Mouse (Mus musculus) thymus, adult 2 months (tissue): Measurements from ENCODE around the gene Cpsf6. TPM values are rescaled to one million over a fixed set of nuclear protein-coding genes. Genes with fewer than 3 reads are reported as not detected.

Source experiments
- DNase-seq: peaks from one replicate; pipeline ENCODE4 v3.0.0; 2021
- H3K27ac ChIP-seq: fragments of 200-500 bp; 2 replicates; pipeline ENCODE4 v1.5.1; 2012; ENCODE audit warnings: low read length, control low read depth; ENCODE audit not compliant: control insufficient read depth, insufficient read depth
- H3K27me3 ChIP-seq: fragments of 200-500 bp; 2 replicates; pipeline ENCODE4 v1.6.1; 2012; ENCODE audit warnings: mild to moderate bottlenecking, low read length, moderate library complexity, mixed read lengths; ENCODE audit not compliant: control insufficient read depth, insufficient read depth
- H3K36me3 ChIP-seq: fragments of 200-500 bp; 2 replicates; pipeline ENCODE4 v1.6.1; 2012; ENCODE audit warnings: mild to moderate bottlenecking, low read length, moderate library complexity; ENCODE audit not compliant: control insufficient read depth, insufficient read depth
- H3K4me1 ChIP-seq: fragments of 200-500 bp; replicated peaks from 2 replicates; pipeline ENCODE4 v1.6.1; 2012; ENCODE audit warnings: low read length; ENCODE audit not compliant: control insufficient read depth, insufficient read depth
- H3K4me3 ChIP-seq: fragments of 200-500 bp; 2 replicates; pipeline ENCODE4 v1.5.1; 2012; ENCODE audit warnings: mild to moderate bottlenecking, low read length, control low read depth, moderate library complexity; ENCODE audit not compliant: control insufficient read depth, insufficient read depth
- CTCF ChIP-seq: fragments of 200-500 bp; IDR thresholded peaks from 2 replicates; pipeline ENCODE4 v1.5.1; 2012; ENCODE audit warnings: mild to moderate bottlenecking, control low read depth, low read length, moderate library complexity, borderline replicate concordance; ENCODE audit not compliant: control insufficient read depth, poor library complexity, insufficient read depth; ENCODE audit errors: extremely low read depth
- POLR2A ChIP-seq: fragments of 200-500 bp; IDR thresholded peaks from 2 replicates; pipeline ENCODE4 v1.6.1; 2012; ENCODE audit warnings: mild to moderate bottlenecking, low read length, control low read depth, moderate library complexity; ENCODE audit not compliant: control insufficient read depth, poor library complexity, insufficient read depth; ENCODE audit errors: extremely low read depth
- WGBS: fragments of 180-500 bp; shearing (Covaris S2); methylation state at CpG from one replicate; pipeline ENCODE4 v1.1.7; 2018; 5-methylcytosine and 5-hydroxymethylcytosine counted together
- polyA plus RNA-seq: library from polyadenylated mRNA; depleted of rRNA; stranded (reverse); fragments of >200 nt; gene quantifications from 2 replicates; pipeline ENCODE4 v1.2.3, GENCODE M21; 2012

The Cpsf6 gene
- polyA plus RNA-seq, 1 experiment, result 171 TPM

GRCm38 (mm10) chr10:117380721-117381570 lies 1.1 kb upstream of the Cpsf6 start:
- H3K27me3 ChIP-seq, result no peaks in the 10 kb centered on the region
- TF ChIP-seq POLR2A (no peak), CTCF (no peak)
- H3K27ac ChIP-seq, result no peak overlapping the region
- H3K36me3 ChIP-seq, result no peaks in the 10 kb centered on the region
- no peak overlapping the region for H3K4me3 ChIP-seq
- WGBS, result 96% methylated on average over 4 of the region's 4 CpGs
- DNase-seq, result no peak
- no peaks in the 10 kb centered on the region for H3K4me1 ChIP-seq

- WGBS, result 95% methylated on average over 2 of the region's 2 CpGs
- no peak for TF ChIP-seq POLR2A
- no peak for TF ChIP-seq CTCF
These were observed 374 bp downstream of the Cpsf6 start for GRCm38 (mm10) chr10:117379441-117379840.

GRCm38 (mm10) chr10:117378642-117379041 lies 1.2 kb downstream of the Cpsf6 start:
- H3K4me3 ChIP-seq, result no peak overlapping the region
- no peaks in the 10 kb centered on the region for H3K27me3 ChIP-seq
- no peak for TF ChIP-seq POLR2A
- no peak for TF ChIP-seq CTCF
- H3K27ac ChIP-seq, result no peak overlapping the region
- DNase-seq, result no peak
- no peaks in the 10 kb centered on the region for H3K36me3 ChIP-seq
- H3K4me1 ChIP-seq, result peaks cover 2% of the 10 kb centered on the region; the same call in 1 of the 2 replicates
- 67% methylated on average over 3 of the region's 3 CpGs for WGBS

More at GRCm38 (mm10) chr10:117379441-117379840, 374 bp downstream of the Cpsf6 start:
- H3K27ac ChIP-seq, result no peak overlapping the region
- H3K36me3 ChIP-seq, result no peaks in the 10 kb centered on the region
- no peak for DNase-seq
- no peak overlapping the region for H3K4me3 ChIP-seq
- H3K4me1 ChIP-seq, result peaks cover 2% of the 10 kb centered on the region; the same call in 1 of the 2 replicates
- no peaks in the 10 kb centered on the region for H3K27me3 ChIP-seq

- TF ChIP-seq CTCF, result no peak
- TF ChIP-seq POLR2A, result no peak
- WGBS, result 98% methylated on average over 11 of the region's 11 CpGs
- H3K27ac ChIP-seq, result no peak overlapping the region
- no peaks in the 10 kb centered on the region for H3K27me3 ChIP-seq
- peaks cover 2% of the 10 kb centered on the region; the same call in 1 of the 2 replicates for H3K4me1 ChIP-seq
- DNase-seq, result no peak
- H3K36me3 ChIP-seq, result no peaks in the 10 kb centered on the region
- no peak overlapping the region for H3K4me3 ChIP-seq
These were observed 1.6 kb downstream of the Cpsf6 start for GRCm38 (mm10) chr10:117378291-117378555.

- no peaks in the 10 kb centered on the region for H3K27me3 ChIP-seq
- no peak for TF ChIP-seq CTCF
- no peak for TF ChIP-seq POLR2A
- 36% methylated on average over 16 of the region's 16 CpGs for WGBS
- H3K36me3 ChIP-seq, result no peaks in the 10 kb centered on the region
- H3K27ac ChIP-seq, result no peak overlapping the region
- H3K4me3 ChIP-seq, result no peak overlapping the region
- peaks cover 2% of the 10 kb centered on the region; the same call in 1 of the 2 replicates for H3K4me1 ChIP-seq
- no peak for DNase-seq
These were observed 2.2 kb downstream of the Cpsf6 start for GRCm38 (mm10) chr10:117377431-117378290.

GRCm38 (mm10) chr10:117376580-117377189 lies 3.1 kb downstream of the Cpsf6 start:
- 0 out of 2 replicates have a peak, but pooled peaks have one; percentile 58 for TF ChIP-seq CTCF
- TF ChIP-seq POLR2A, result peak; percentile 97
- DNase-seq, result peak; percentile 97
- peak overlapping the region; percentile 99 for H3K4me3 ChIP-seq
- H3K4me1 ChIP-seq, result peaks cover 2% of the 10 kb centered on the region; the same call in 1 of the 2 replicates
- WGBS, result 1% methylated on average over 86 of the region's 86 CpGs
- H3K36me3 ChIP-seq, result no peaks in the 10 kb centered on the region
- no peaks in the 10 kb centered on the region for H3K27me3 ChIP-seq
- H3K27ac ChIP-seq, result peak overlapping the region; percentile 58; the same call in 1 of the 2 replicates
